Mouse (Mus musculus) lung, adult 2 months (tissue): ENCODE data around the gene Vdr.

ENCODE experiments used
- CTCF ChIP-seq: fragments of 200-500 bp; IDR thresholded peaks from 2 replicates; pipeline ENCODE4 v1.5.1; 2011; ENCODE audit warnings: mild to moderate bottlenecking, low read length, control low read depth; ENCODE audit not compliant: insufficient read depth
- POLR2A ChIP-seq: fragments of 200-500 bp; IDR thresholded peaks from 2 replicates; pipeline ENCODE4 v1.6.1; 2011; ENCODE audit warnings: low read depth, mild to moderate bottlenecking, control low read depth, low read length, borderline replicate concordance; ENCODE audit errors: extremely low read depth

DNA sequence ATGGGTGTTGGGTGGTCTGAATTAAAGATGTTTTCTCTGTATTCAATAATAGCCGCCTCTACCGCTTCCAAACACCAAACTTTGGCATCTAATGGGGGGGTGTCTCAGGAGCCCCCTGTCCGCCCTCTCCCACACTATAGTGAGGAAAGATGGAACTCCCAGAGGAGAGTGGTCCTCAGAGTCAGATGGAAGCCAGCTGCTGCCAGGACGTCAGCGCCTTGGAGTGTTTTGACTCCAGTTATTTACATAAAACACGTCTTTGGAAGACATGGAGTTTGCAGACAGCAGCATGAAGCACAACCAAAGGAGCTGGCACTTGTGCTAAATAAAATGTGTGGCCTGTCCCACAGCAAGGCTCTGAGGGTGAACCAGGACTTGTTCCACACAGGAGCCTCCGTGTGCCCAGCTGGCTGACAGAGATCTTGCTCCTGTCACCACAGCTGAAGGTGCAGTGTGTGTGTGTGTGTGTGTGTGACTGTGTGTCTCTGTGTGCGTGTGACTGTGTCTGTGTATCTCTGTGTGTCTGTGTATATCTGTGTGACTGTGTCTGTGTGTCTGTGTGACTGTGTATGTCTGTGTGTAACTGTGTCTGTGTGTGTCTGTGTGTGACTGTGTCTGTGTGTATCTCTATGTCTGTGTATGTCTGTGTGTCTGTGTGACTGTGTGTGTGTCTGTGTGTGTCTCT is 45.9 kb downstream of the Vdr start:
- TF ChIP-seq CTCF, result no peak
- TF ChIP-seq POLR2A, result no peak
